Mouse (Mus musculus): ENCODE data around the gene Insr. TPM values are rescaled to one million over a fixed set of nuclear protein-coding genes. Genes with fewer than 3 reads are reported as not detected.

Gene Insr
- polyA plus RNA-seq, 2 experiments = 12.2 to 32.7 TPM

- WGBS = 82% methylated on average over 12 of the region's 12 CpGs
Observed at GRCm38 (mm10) chr8:3219921-3220411, 59.5 kb downstream of the Insr start.

GRCm38 (mm10) chr8:3219266-3219665, 60.2 kb downstream of the Insr start:
- DNase-seq (ENCODE audit: low spot score) (no peak), ATAC-seq (ENCODE audit: low FRiP score, low read depth) (no peak)
- no peak for TF ChIP-seq POLR2A (IDR thresholded peaks at IDR 0.05; ENCODE audit: borderline replicate concordance, extremely low read depth, insufficient read depth, insufficient read length)
- Histone ChIP-seq H3K9me3 (ENCODE audit: control insufficient read depth, low read length) (no peaks in the 10 kb centered on the region), H3K9ac (ENCODE audit: low read depth, low read length, severe bottlenecking) (no peak overlapping the region), H3K27me3 (ENCODE audit: control insufficient read depth, insufficient read depth, low read length) (no peaks in the 10 kb centered on the region), H3K27ac (replicated peaks; ENCODE audit: low read depth, low read length) (no peak overlapping the region), H3K4me1 (ENCODE audit: control insufficient read depth, insufficient read depth, low read length) (peaks cover 12% of the 10 kb centered on the region; the same call in 1 of the 2 replicates), H3K4me3 (replicated peaks; ENCODE audit: low read length) (no peak overlapping the region), H3K36me3 (ENCODE audit: control insufficient read depth, insufficient read depth, low read length) (no peaks in the 10 kb centered on the region), H3K4me2 (replicated peaks; ENCODE audit: low read depth, low read length, severe bottlenecking) (no peak overlapping the region)
- WGBS = 84% methylated on average over 3 of the region's 3 CpGs

More at GRCm38 (mm10) chr8:3219921-3220411, 59.5 kb downstream of the Insr start:
- Histone ChIP-seq H3K4me2 (replicated peaks; ENCODE audit: low read depth, low read length, severe bottlenecking) (peak overlapping the region; percentile 81; the same call in 1 of the 2 replicates), H3K9me3 (ENCODE audit: control insufficient read depth, low read length) (no peaks in the 10 kb centered on the region), H3K36me3 (ENCODE audit: control insufficient read depth, insufficient read depth, low read length) (no peaks in the 10 kb centered on the region), H3K27ac (replicated peaks; ENCODE audit: low read depth, low read length) (no peak overlapping the region), H3K4me1 (ENCODE audit: control insufficient read depth, insufficient read depth, low read length) (peaks cover 12% of the 10 kb centered on the region; the same call in 1 of the 2 replicates), H3K27me3 (ENCODE audit: control insufficient read depth, insufficient read depth, low read length) (no peaks in the 10 kb centered on the region), H3K9ac (ENCODE audit: low read depth, low read length, severe bottlenecking) (no peak overlapping the region), H3K4me3 (replicated peaks; ENCODE audit: low read length) (no peak overlapping the region)
- no peak for TF ChIP-seq POLR2A (IDR thresholded peaks at IDR 0.05; ENCODE audit: borderline replicate concordance, extremely low read depth, insufficient read depth, insufficient read length)
- no peak for ATAC-seq (ENCODE audit: low FRiP score, low read depth)
- DNase-seq (ENCODE audit: low spot score) = no peak

GRCm38 (mm10) chr8:3216541-3217092, 62.8 kb downstream of the Insr start:
- 67% methylated on average over 4 of the region's 4 CpGs for WGBS
- Histone ChIP-seq H3K36me3 (ENCODE audit: control insufficient read depth, insufficient read depth, low read length) (no peaks in the 10 kb centered on the region), H3K9me3 (ENCODE audit: control insufficient read depth, low read length) (no peaks in the 10 kb centered on the region), H3K9ac (ENCODE audit: low read depth, low read length, severe bottlenecking) (no peak overlapping the region), H3K4me1 (ENCODE audit: control insufficient read depth, insufficient read depth, low read length) (peaks cover 7% of the 10 kb centered on the region; the same call in 1 of the 2 replicates), H3K4me3 (replicated peaks; ENCODE audit: low read length) (no peak overlapping the region), H3K27ac (replicated peaks; ENCODE audit: low read depth, low read length) (no peak overlapping the region), H3K4me2 (replicated peaks; ENCODE audit: low read depth, low read length, severe bottlenecking) (no peak overlapping the region), H3K27me3 (ENCODE audit: control insufficient read depth, insufficient read depth, low read length) (no peaks in the 10 kb centered on the region)
- DNase-seq (ENCODE audit: low spot score) (no peak), ATAC-seq (ENCODE audit: low FRiP score, low read depth) (no peak)
- TF ChIP-seq POLR2A (IDR thresholded peaks at IDR 0.05; ENCODE audit: borderline replicate concordance, extremely low read depth, insufficient read depth, insufficient read length) = no peak

GRCm38 (mm10) chr8:3215561-3215960, 63.9 kb downstream of the Insr start:
- H3K9ac ChIP-seq (ENCODE audit: low read depth, low read length, severe bottlenecking) = no peak overlapping the region
- no peak for TF ChIP-seq POLR2A (IDR thresholded peaks at IDR 0.05; ENCODE audit: borderline replicate concordance, extremely low read depth, insufficient read depth, insufficient read length)
- H3K27me3 ChIP-seq (ENCODE audit: control insufficient read depth, insufficient read depth, low read length) = no peaks in the 10 kb centered on the region
- H3K36me3 ChIP-seq (ENCODE audit: control insufficient read depth, insufficient read depth, low read length) = no peaks in the 10 kb centered on the region
- H3K9me3 ChIP-seq (ENCODE audit: control insufficient read depth, low read length) = no peaks in the 10 kb centered on the region
- peak; percentile 7 for DNase-seq (ENCODE audit: low spot score)
- H3K4me2 ChIP-seq (replicated peaks; ENCODE audit: low read depth, low read length, severe bottlenecking) = no peak overlapping the region
- no peak overlapping the region for H3K27ac ChIP-seq (replicated peaks; ENCODE audit: low read depth, low read length)
- no peak overlapping the region for H3K4me3 ChIP-seq (replicated peaks; ENCODE audit: low read length)
- ATAC-seq (ENCODE audit: low FRiP score, low read depth) = 0 out of 2 replicates have a peak, but pooled peaks have one; percentile 17
- H3K4me1 ChIP-seq (ENCODE audit: control insufficient read depth, insufficient read depth, low read length) = peaks cover 7% of the 10 kb centered on the region; the same call in 1 of the 2 replicates

- Histone ChIP-seq H3K27ac (replicated peaks; ENCODE audit: low read depth, low read length) (no peak overlapping the region), H3K4me3 (replicated peaks; ENCODE audit: low read length) (no peak overlapping the region), H3K36me3 (ENCODE audit: control insufficient read depth, insufficient read depth, low read length) (no peaks in the 10 kb centered on the region), H3K4me2 (replicated peaks; ENCODE audit: low read depth, low read length, severe bottlenecking) (no peak overlapping the region), H3K9ac (ENCODE audit: low read depth, low read length, severe bottlenecking) (no peak overlapping the region), H3K9me3 (ENCODE audit: control insufficient read depth, low read length) (no peaks in the 10 kb centered on the region), H3K27me3 (ENCODE audit: control insufficient read depth, insufficient read depth, low read length) (no peaks in the 10 kb centered on the region), H3K4me1 (ENCODE audit: control insufficient read depth, insufficient read depth, low read length) (peaks cover 6% of the 10 kb centered on the region; the same call in 1 of the 2 replicates)
- TF ChIP-seq POLR2A (IDR thresholded peaks at IDR 0.05; ENCODE audit: borderline replicate concordance, extremely low read depth, insufficient read depth, insufficient read length) = no peak
- DNase-seq (ENCODE audit: low spot score) (no peak), ATAC-seq (ENCODE audit: low FRiP score, low read depth) (no peak)
- 78% methylated on average over 1 of the region's 1 CpGs for WGBS
Observed at GRCm38 (mm10) chr8:3214601-3215000, 64.8 kb downstream of the Insr start.
